In the genomic region with DNA sequence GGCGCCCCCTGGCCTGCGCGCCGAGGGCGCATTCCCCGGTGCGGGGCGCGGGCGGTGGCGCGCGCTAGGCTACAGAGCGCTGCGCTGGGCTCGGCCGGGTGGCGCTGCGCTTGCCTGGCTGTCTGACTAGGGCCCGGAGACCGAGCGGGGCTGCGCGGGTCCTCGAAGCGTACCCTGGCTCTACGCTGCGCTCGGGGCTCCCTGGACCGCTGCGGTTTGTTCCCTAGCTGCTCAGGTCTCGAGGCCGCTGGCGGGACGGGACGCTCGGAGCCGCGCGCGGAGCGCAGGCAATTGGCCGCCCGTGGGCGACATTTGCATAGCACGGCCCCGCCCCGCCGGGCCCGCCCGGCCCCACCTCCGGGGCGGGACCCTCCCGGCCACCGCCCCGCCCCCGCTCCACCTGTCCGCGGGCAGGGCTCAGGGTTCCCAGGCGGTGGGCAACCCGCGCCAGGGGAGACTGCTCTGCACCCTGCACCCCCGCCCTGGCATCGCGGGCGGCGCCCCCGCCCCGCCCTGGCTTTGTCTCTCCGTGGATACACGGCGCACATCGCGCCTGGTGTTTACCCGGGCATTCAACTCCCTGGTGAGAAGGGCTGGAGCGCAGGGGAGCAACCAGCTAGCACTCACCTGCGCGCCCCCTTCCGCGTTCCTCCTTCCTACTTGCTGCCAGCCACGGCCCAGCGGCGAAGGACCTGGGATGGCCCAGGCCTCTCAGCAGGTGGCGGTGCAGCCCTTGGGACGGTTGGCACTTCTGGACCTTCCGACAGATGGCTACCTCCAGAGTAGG, we compare ENCODE assay signal across 8 mouse cellular contexts. TPM values are rescaled to one million over a fixed set of nuclear protein-coding genes. Genes with fewer than 3 reads are reported as not detected.
A peak's percentile ranks its signal among the peaks of the same experiment; 100 is the strongest.
DNase-seq lines count a peak whose midpoint lies in the region; ATAC-seq and TF ChIP-seq lines count a peak whose summit lies in the region.

A gene (minus strand): TSS at position 779 of the 787 bp plus-strand sequence.

- peak within 1 kb of the TSS; percentile 89 for H3K27ac ChIP-seq in hindbrain, embryonic 14.5 days
- peak within 1 kb of the TSS; percentile 67 for H3K27ac ChIP-seq in left cerebral cortex, adult 2 months

- no peaks in the 10 kb centered on the region for H3K9me3 ChIP-seq in hindbrain, embryonic 14.5 days (ENCODE audit: control insufficient read depth, low read length)

- H3K27me3 ChIP-seq in hindbrain, embryonic 14.5 days (ENCODE audit: control insufficient read depth, insufficient read depth, low read length): no peaks in the 10 kb centered on the region

- intact Hi-C loops in left cerebral cortex, adult 2 months (cut with DNase I): loop anchor here (1.0 to 2.0 kb wide), 2 partner anchors 28 to 33 kb away; no protein-coding TSS in a partner anchor

- peaks cover 38% of the 10 kb centered on the region for H3K4me1 ChIP-seq in hindbrain, embryonic 14.5 days (replicated peaks; ENCODE audit: control insufficient read depth, insufficient read depth, low read length)

- peak; percentile 64 for ATAC-seq in hindbrain, embryonic 14.5 days (ENCODE audit: low FRiP score)

- peak within 1 kb of the TSS; percentile 97 for H3K9ac ChIP-seq in hindbrain, embryonic 14.5 days

- TF ChIP-seq CTCF in left cerebral cortex, adult 2 months (IDR thresholded peaks at IDR 0.05): peak; percentile 10

- peak within 1 kb of the TSS; percentile 89 for H3K4me3 ChIP-seq in hindbrain, embryonic 14.5 days (replicated peaks; ENCODE audit: low read length)
- H3K4me3 ChIP-seq in left cerebral cortex, adult 2 months: peak within 1 kb of the TSS; percentile 64

- DNase-seq in WW6 (ENCODE audit: low read depth, low spot score): peak; percentile 42
- peak; percentile 85 to 88 for DNase-seq in cerebellum, postnatal 14 days
- peak; percentile 74 for DNase-seq in gastrocnemius, adult 18-20 months (ENCODE audit: low spot score)
- peak; percentile 74 for DNase-seq in hindbrain, embryonic 14.5 days (ENCODE audit: low spot score)
- peak; percentile 65 to 70 for DNase-seq in left cerebral cortex, adult 2 months (ENCODE audit: extremely low spot score in 1 of 2, low spot score in 2 of 2)
- DNase-seq in lung, postnatal 4 days: peak; percentile 88 to 93
- peak; percentile 57 to 67 for DNase-seq in right cerebral cortex, adult 2 months (ENCODE audit: low spot score in 2 of 2)
- peak; percentile 49 for DNase-seq in urinary bladder, postnatal 10 days (ENCODE audit: low spot score)

- WGBS in hindbrain, embryonic 14.5 days: under 1% methylated on average over 52 of the region's 86 CpGs

- H3K36me3 ChIP-seq in hindbrain, embryonic 14.5 days (replicated peaks; ENCODE audit: control insufficient read depth, insufficient read depth): peaks cover 6% of the 10 kb centered on the region

- peak within 1 kb of the TSS; percentile 86 for H3K4me2 ChIP-seq in hindbrain, embryonic 14.5 days (replicated peaks)

RNA-seq across cellular contexts. Expression of the gene that starts here (rescaled TPM):
- 1 to 10 TPM; 6.2 to 6.8 TPM for total RNA-seq in gastrocnemius, adult 18-20 months (2021)
- 17.5 and 17.7 TPM in 2 replicates for polyA plus RNA-seq in hindbrain, embryonic 14.5 days (2014; fragmentation: Nextera tagmentation; extraction: Ambion mirVana)
- 10 to 100 TPM; 17.3 to 17.7 TPM for total RNA-seq in left cerebral cortex, adult 2 months (2021)

Comparison
In these comparisons a context has a peak if more than half of its experiments do, and no peak if none do; other contexts are left out.
1. Peak in every context shown above with its lines: DNase-seq, ATAC-seq, H3K4me3 ChIP-seq and H3K27ac ChIP-seq.